ENCODE assay signal across 1 mouse cellular context in the genomic region with DNA sequence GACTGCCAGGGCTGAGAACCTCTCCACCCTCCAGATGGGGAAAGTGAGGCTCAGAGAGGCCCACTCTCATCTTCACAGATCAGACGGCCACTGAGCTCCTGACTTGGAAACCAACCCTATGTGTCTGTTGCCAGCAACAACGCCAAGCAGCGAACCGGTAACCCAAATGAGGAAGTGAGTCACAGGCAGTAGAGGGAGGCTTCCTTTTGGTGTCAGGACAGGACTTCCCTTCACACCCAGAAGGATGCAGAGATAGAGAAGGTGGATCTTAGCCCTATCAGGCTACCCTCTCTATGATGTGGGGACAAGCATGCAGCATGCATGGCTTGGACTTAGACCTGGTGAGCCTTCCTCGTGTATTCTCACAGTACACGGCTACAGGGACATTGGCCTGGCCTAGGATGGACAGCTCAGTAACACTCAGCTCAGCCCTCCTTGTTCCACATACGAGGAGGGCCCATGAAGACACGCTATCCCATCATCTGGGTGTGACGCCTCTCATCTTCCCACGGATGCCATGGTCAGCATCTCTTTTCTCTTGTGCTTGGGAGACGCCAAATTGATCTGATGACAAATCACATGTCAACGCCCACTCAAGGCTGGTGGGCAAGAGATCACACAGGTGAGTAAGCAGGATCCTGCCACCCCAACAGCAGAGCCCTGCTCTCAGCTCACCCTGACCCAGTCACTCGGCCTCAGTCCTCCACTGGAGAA.
TF ChIP-seq lines count a peak whose summit lies in the region.

No protein-coding gene starts in this region.

TF ChIP-seq in MEL, 35 proteins besides CTCF, POLR2A, EP300 and RAD21 (continued from another document):
- TF ChIP-seq ELF1 (IDR thresholded peaks at IDR 0.05; ENCODE audit: low read depth, low read length) (peak; percentile 66; the same call in 1 of the 2 replicates), UBTF (IDR thresholded peaks at IDR 0.05; ENCODE audit: borderline replicate concordance, insufficient read depth, low read depth, low read length) (no peak), ZKSCAN1 (IDR thresholded peaks at IDR 0.05; ENCODE audit: low read depth, low read length) (no peak), ZNF384 (IDR thresholded peaks at IDR 0.05; ENCODE audit: low read depth, low read length) (no peak), NRF1 (IDR thresholded peaks at IDR 0.05; ENCODE audit: insufficient read depth, low read depth, low read length, poor library complexity, severe bottlenecking) (no peak), CHD1 (IDR thresholded peaks at IDR 0.05; ENCODE audit: low read depth, low read length) (no peak), TAL1 (IDR thresholded peaks at IDR 0.05; ENCODE audit: low read length) (peak; percentile 83), BHLHE40 (IDR thresholded peaks at IDR 0.05; ENCODE audit: borderline replicate concordance, low read depth, low read length) (no peak), POLR2AphosphoS5 (IDR thresholded peaks at IDR 0.05; ENCODE audit: borderline replicate concordance, low read depth, low read length) (no peak; the same call in 1 of the 2 replicates), ZMIZ1 (IDR thresholded peaks at IDR 0.05; ENCODE audit: low read depth, low read length) (no peak), GABPA (IDR thresholded peaks at IDR 0.05; ENCODE audit: low read depth, low read length) (no peak), SIN3A (IDR thresholded peaks at IDR 0.05; ENCODE audit: low read length) (peak; percentile 49), MXI1 (IDR thresholded peaks at IDR 0.05; ENCODE audit: low read depth, low read length) (peak; percentile 80), MAZ (IDR thresholded peaks at IDR 0.05; ENCODE audit: low read depth, low read length) (no peak), GATA1 (IDR thresholded peaks at IDR 0.05; ENCODE audit: low read depth, low read length) (peak; percentile 76), CHD2 (IDR thresholded peaks at IDR 0.05; ENCODE audit: low read length) (no peak), HCFC1 (IDR thresholded peaks at IDR 0.05; ENCODE audit: low read depth, low read length) (no peak), MAFK (IDR thresholded peaks at IDR 0.05; ENCODE audit: borderline replicate concordance, low read depth, low read length) (no peak)
